Mouse (Mus musculus) retina, adult 2 months (tissue): Measurements from ENCODE around the gene Ltc4s.

ENCODE experiments used
- DNase-seq: peaks from one replicate; pipeline ENCODE4 v3.0.0-alpha.2; 2012; ENCODE audit warnings: low read depth, low spot score

Gene Ltc4s

DNA sequence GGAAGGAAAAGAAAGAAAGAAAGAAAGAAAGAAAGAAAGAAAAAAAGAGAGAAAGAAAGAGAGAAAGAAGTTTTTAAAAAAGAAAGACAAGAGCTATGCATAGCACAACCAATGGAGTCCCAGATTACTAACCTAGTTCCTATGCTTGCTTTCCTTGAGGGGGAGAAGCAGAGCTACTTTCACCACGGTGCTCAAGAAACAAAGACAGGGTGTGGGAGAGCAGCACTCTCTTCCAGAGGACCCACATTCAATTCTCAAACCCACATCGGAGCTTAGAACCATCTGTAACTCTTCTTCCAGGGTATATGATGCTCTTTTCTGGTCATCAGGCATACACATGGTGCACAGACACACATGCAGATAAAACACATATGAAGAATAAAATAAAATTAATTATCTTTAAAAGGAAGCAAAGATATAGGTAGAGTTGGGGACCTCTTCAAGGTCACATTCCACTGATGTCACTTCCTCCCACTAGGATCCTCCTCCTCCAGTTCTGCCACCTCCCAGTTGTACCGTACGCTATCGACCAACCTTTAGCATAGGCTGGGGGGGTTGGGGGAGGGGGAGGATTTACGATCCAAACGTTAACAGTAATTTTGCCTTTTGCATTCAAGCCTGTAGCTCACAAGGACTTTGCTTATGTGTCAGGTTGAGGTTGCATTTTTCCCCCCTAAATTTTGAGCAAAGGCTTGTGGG is 10.2 kb upstream of the Ltc4s start:
- DNase-seq = no peak

DNA sequence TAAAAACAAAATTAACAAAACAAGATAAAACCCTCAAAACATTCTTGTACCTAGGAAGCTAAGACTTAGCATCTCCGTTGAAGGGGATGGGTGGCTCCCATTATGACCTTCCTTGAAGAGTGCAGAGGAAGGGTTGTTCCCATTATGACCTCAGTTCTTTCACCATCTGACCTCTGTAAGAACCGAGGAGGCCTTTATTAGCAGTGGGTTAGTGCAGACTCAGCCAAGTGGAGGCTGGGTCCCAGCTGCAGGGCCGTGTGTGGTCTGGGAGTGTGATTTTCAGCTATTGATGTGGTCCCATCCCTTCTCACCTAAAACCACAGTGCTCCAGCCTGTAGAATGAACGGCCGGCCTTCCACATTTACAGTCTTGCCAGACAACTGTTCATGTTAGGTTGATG is 6.9 kb upstream of the Ltc4s start:
- no peak for DNase-seq

DNA sequence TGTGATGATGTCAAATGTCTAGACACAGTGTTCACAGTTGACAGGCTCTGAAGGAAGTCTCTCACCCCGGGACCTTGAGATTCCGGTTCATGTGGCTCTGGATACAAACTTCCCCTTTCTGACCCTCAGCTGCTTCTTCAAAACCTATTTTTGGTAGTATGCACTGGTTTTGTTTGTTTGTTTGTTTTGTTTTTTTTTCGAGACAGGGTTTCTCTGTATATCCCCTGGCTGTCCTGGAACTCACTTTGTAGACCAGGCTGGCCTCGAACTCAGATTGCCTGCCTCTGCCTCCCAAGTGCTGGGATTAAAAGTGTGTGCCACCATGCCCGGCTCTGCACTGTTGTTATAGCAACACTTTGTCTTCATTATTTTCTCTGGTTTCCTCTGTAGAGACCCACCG is 5.5 kb upstream of the Ltc4s start:
- no peak for DNase-seq

DNA sequence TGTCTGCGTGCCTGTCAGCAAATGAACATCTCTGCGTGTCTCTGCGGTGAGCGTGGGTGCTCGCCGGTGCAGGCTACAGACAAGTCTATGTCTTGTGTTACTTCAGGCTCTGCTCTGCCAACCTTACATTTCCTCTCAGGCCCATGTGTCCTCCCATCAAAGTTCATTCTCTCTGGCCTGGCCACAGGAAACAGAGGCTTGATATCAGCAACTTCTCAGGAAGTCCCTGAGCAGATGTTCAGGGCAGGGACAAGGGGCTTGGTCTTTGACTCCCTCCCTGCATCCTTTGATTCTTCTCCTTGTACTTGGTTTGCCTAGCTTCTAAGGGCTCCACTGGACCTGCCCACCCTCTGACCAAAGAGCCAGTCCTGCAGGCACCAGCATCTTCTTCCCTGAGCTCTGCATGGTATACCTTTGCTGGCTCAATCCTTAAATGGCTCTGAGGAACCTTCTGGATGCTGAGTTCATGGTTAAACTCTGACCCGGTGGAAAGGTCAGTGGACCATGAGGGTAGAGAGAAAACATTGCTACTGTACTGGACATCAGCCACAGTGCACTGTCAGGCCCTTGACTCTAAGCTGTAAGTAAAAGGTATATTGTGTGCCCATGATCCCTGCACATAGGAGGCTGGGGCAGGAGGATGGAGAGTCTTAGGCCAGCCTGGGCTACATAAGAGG is 2.0 kb upstream of the Ltc4s start:
- no peak for DNase-seq

DNA sequence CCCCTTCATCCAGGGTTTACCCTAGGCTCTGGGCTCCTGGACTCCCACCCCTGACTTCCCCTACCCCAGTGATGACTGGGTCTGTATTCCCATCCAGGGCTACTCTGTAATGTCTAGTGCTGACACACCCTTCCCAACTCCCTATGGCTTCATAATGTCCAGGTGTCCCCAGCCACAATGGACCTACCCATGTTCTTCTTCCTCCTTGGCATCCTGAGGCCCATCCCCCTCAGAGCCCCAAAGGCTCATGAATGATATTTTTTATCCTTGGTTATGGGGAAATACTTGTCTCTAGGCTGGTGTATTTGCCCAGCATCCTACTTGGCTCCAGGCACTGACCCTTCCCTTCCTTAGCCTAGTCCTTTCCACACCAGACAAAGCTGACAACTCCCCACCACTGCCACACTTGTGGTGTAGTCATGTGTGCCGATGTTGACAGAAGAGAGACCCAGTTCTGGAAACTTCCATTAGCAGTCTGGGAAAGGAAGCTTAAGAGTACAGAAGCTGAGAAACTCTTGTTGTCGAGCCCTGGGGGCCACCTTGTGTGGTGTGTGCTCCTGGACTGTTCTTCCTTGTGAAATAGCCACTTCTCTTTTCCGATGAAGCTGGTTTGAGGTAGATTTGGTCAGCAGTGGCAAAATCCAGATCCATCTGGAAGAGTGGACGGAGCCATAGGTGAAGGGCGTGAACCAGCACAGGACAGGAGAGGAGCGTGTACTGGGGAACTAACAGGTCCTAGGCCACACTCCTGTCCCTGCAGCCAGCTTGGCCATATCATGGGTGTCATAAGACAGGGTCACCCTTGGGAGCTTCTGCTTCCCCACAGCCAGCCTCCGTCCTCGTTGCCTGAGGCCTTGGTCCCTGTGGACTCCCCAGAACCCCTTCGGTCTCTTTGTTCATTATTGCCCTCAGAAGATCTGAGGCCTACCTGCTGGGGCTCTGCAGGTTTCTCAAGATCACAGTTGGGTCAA is 690 bp upstream of the Ltc4s start:
- no peak for DNase-seq

DNA sequence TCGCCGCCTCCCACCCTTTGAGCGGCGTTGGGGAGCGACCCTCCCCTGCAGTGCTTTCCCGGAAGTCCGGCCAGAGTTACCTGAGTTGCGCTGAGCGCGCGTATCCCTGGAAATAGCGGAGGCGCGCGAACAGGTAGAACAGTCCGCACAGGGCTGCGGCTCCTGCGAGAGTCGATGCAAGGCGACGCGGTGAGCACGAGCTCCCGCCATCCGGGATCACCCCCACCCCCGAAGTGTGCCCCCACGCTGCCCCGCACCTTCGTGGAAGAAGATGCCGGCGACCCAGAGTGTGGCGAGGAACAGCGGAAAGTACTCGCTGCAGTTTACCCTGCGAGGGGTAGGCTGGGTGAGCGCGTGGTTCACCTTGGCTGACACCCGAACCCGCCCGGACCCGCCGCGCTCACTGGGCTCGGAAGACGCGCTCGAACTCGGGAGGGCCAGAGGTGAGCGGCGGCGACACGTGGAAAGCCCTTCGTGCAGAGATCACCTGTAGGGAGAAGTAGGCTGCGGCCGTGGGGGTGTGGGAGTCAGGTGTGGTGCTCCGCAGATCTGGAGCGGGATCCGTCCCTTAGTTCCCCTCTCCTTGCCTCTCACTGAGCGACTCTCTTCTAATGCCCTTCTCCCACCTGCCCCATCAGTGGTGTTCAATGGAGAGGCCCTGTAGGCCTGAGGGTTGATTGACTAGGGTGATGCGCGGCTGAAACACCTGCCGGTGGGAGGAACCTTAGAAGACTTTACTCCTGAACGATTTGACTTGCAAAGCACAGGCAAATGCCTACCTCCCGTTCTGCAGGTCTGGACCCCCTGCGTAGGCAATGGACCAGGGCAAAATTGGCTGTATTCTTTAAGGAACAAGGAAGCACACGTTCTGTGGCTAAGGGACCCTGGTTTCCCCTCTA is 1.2 kb downstream of the Ltc4s start:
- DNase-seq = no peak

DNA sequence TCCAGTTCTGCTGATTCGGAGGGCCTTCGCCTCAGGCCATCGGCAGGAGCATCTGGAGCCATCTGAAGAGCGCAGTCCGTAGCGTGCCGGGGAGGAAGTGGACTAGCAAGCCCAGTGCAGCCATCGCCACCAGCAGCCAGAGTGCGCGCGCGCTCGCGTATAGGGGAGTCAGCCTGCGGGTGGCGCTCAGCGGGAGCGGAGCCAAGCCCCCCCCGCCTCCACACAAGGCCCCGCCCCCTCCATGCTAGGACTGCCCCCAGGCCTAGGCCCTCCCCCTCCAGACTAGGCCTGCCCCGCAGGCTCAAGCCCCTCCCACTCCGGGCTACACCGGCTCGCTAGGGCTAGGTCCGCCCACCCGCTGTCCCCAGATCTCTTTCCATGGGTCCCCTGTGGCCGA is 1.9 kb downstream of the Ltc4s start:
- DNase-seq = peak; percentile 67

DNA sequence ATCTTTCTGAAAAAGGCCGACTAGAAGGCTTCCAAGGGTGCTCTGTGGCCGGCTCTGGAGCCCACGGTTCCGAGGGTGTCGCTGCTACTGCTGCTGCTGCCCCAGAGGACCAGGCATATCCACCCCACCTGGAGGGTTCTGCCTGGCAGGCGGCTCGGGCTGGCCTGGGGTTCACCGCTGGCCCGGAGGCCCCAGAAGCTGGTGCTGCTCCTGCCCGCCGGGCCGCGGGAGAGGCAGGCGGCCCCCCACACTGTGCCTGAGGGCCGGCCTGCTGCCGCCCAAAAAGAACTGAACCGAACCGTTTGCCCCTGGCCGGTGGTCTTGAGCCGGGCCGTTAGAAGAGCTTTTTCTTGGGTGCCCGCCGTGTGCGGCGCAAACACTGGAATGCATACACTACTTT is 3.8 kb downstream of the Ltc4s start:
- no peak for DNase-seq

DNA sequence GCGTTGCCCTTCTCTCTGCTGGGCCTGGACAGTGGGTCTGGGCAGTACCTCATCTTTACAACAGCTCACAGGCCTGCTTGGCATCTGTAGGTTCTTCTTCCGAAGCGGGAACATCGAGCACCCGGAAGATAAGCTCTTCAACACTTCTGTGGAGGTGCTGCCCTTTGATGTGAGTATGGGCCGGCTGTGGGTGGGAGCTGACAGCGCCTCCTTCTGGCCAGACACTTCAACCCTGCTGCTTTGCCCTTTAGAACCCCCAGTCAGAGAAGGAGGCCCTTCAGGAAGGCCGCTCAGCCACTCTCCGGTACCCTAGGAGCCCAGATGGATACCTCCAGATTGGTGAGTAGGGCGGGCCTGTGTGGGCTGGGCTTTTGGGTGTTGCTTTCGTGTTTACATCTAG is 4.4 kb downstream of the Ltc4s start:
- no peak for DNase-seq

DNA sequence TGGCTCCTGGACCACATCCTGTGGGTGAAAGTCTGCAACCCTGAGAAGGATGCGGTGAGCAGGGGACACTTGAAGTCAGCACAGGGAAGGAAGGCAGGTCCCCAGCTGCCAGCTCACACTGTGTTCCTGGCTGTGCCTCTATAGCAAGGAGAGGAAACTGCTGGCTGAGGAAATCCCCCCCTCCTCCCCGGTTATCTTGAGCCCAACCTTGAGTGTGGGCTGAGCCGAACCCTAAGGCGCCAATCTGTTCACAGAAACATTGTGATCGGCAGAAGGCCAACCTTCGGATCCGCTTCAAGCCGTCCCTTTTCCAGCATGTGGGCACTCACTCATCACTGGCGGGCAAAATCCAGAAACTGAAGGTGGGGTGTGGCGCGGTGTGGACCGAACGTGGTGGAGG is 5.4 kb downstream of the Ltc4s start:
- DNase-seq = no peak

DNA sequence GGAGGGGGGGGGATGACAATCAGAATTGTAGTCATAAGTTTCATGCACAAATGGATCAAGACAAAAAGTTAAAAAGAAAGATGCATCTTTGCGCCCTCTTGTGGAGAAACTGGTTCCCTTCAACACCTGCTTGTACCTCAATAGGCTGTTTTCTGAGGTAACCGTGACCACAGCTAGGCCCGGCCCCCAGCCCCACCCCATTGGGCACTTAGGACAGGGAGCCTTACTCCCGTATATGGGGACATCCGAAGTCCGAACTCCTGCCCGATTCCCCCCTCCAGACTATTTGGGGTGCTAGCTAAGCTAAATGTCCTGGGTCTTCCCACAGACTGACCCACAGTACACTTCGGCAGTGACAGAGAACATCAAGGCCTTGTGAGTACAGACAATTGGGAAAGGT is 7.0 kb downstream of the Ltc4s start:
- no peak for DNase-seq

DNA sequence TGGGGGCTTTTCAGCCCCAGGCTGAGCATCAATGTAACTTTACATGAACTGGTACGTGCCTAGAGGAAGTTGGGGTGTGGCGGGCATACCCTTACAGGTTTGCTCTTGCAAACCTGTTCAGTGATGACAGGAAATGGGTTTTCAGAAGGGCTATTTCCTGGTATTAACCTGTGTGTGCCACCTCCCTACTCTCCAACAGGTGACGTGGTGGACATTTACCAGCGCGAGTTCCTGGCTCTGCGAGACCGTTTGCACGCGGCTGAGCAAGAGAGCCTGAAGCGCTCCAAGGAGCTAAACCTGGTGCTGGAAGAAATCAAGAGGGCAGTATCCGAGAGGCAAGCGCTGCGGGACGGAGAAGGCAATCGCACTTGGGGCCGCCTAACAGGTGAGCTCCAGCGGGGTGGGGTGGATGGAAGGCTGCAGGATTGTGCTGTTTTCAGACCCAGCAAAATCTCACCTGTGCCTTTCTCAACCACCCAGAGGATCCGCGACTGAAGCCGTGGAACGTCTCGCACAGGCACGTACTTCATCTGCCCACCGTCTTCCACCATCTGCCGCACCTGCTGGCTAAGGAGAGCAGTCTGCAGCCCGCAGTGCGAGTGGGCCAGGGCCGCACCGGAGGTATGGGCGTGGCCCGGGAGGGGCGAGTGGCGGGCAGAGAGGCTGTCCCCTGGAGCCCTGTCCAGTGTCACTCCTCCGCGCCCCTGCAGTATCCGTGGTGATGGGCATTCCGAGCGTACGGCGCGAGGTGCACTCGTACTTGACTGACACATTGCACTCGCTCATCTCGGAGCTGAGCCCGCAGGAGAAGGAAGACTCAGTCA is 7.7 kb downstream of the Ltc4s start:
- no peak for DNase-seq

DNA sequence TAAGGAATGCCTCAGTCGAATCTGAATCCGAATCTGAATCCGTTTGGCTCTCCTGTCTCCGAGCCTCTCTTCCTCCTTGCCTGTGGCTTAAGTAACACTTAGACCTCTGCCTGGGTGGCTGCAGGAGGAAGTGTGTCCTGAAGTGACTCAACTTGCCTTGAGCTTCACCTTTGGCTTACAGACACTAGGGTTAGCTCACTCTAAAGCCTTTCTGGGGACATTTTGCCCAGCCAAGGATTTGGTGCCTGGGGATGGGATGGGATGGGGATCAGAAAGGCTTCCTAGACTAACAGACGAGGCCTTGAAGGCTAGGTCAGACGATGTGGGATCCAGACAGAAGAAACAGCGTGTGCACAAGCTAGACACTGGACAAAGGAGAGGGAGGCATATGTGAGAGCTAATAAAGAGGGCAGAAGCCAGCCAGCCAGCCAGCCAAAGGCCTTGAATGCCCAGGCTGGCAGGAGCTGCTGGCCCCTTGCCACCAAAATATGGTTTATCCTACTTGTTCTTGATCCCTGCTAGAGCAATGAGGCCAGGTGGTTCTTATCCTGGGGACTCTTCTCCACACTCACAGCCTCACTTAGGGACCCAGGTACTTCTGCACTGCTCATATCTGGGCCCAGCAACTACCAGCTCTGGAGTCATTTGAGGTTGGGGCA is 9.0 kb downstream of the Ltc4s start:
- no peak for DNase-seq

DNA sequence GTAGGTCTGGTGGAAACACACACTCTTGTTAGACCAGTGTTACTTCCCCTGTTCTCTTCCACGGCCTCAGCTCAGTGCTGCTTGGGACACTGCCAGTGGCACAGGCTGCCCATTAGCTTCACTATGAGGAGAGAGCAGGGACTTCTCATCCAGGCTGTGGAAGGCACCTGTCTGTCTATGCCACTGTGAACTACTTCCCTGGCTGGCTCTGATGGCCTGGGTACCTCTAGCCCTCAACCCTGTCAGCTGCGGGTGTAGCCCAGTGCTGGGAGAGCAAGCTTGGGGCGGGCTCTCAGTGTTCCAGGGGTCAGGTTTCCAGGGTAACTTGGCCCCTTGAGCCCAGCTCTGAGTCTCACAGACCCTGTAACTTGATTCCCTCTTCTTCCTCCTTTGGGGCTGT is 9.6 kb downstream of the Ltc4s start:
- DNase-seq = no peak

DNA sequence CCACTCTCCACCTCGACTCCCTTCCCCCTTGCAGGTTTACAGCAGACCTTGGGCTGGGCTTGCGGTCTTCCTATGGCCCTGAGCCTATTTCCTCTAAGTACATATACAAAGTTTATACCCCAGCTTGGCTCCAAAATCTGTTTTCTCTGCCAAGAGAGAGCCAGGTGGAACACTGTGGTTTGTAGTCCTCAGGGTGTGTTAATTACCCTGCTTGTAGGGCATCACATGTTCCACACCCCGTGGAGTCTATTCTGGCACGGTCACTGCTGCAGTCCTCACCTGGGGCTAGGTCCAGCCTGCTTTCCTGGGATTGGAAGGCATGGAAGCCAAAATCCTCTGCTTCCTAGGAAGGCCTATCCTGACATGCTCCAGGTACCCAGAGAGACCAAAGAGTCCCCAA is 10.7 kb downstream of the Ltc4s start:
- no peak for DNase-seq

DNA sequence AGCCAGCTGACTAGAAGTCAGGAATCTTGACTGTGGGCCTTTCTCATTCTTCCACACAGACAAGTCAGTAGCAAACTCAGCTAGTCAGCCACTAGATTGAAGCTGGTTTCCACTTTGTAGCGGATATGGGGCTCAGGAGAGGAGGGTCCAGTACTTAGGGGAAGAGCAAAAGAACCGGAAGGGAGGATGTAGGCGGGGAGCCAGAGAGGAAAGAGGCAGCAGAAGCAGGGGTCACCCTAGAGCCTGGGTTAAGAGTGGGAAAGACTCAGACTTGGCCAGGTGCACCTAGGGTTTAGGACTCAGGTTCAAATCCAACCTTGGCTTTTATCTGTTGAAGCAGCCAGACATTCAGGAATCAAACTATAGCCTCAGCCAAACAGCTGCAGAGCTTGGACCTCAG is 11.2 kb downstream of the Ltc4s start:
- no peak for DNase-seq

DNA sequence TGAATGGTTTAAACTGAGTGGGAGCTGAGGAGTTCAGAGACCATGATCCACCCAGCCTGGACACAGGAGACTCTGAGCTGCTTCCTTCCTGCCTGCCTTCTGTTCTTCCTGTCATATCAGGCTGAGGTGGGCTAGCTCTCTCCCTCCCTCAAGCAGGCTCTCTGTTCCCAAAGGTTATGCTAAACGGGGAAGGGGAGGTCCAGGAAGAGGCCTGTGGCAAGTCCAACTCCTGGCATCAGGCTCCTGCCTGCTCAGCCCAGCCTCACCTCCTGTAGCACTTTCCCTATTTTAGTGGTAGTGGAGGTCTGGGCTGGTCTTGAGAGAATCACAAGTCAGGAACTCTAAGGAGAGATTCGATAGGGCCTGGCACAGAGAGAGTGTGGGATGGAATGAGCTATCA is 12.0 kb downstream of the Ltc4s start:
- DNase-seq = no peak

DNA sequence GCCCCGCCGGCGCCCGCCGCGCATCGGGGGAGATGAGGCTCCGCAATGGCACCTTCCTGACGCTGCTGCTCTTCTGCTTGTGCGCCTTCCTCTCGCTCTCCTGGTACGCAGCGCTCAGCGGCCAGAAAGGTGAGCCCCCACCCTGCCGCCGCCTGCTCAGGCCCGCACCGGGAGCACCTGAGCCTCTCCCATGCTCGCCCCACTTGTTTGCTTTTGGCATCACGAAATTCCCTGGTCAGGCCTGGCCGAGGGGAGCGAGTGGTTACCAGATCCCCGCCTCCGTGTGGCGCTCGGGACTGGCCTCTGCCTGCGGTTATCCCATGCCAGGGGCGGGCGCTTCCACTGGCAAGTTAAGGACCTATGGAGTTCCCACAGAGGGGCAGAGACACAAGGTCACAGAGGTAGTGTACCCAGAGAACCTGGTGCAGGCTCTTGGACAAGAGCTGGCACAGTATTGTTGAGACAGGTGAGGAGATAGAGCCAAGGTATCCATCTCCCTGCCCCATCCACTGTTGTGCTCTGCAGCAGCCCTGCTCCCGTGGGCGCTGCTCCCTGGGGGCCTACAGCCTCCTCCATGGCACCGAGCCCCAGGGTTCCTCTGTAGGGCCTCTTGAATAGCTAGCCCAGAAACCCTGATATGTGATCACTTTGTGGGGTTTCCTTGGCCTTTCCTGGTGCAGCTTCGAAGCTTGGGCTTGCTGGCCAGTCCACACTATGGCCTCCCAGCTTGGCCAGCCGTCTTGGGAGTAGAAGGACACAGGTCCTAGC is 12.6 kb downstream of the Ltc4s start:
- DNase-seq = no peak
